Mouse (Mus musculus) right cerebral cortex, postnatal 25 days (tissue): ENCODE measurements around the gene Tanc1.

Experiments used
- DNase-seq: peaks from one replicate; pipeline ENCODE4 v3.0.0; 2022

Gene Tanc1

DNA sequence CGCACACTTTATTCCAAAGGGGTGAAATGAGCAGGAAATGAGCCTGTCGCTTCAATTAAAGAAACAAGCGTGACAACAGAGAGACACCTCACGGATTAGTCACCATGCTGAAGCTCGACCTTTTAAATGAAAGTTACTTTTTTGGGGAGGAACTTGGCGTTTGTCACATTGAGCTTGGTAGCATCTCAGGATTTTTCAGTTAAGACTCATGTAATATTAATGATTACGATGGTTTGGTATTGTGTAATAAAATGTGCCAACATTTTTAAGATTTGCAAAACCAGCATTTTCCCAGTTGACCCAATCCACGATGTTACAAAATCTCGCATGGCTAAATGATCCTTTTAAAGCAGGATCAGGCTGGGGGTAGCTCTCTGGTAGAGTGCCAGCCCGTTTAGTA, 153.8 kb downstream of the Tanc1 start:
- DNase-seq, result no peak

DNA sequence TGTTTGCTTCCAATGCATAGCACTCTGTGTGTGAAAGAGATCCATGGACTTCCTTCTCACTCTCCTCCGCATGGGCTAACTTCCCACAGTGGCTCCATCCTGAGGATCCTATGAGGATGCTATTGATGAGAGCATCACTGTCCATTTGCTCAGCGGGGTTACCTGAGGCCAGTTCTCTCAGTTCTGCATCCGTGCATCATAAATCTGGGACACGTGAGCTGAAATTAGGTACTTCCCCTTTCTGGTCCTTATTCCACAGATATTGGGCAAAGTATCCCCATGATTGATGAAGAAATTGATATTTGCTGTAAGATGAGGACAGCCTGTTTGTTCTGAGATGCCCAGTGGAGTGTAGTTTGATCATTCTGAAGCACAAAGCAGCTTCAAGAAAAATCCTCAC, 156.1 kb downstream of the Tanc1 start:
- DNase-seq, result no peak

DNA sequence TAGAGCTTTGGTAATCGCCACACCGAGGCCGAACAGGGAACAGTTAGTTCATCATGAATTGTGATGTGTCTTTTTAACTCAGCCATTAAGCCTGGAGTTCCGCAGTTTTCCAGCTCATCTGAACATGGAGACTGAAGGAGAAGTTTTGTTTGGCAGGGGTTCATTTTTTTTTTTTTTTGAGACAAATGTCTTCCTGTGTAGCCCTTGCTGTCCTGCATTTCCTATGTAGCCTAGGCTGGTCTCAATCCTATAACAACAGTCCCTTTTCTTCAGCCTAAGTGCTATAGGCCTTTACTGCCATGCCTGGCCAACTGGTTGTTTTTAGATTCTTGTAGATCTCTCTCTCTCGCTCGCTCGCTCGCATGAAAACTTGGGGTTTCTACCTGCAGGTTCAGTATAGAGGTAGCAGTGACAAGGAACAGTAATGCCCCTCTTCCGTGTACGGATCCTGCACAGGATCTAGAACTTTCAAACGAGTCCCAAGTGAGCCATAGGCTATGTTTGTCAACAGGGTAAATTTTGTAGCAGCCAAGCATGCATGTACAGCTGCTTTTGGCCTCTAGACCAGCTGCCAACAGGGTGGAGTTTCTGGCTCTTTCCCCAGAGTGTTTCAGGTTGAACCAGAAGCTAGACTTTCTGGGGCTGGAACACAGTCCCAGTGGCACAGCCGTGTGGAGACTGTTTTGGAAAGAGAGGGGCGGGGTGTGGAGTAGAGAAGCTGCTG, 157.0 kb downstream of the Tanc1 start:
- no peak for DNase-seq

DNA sequence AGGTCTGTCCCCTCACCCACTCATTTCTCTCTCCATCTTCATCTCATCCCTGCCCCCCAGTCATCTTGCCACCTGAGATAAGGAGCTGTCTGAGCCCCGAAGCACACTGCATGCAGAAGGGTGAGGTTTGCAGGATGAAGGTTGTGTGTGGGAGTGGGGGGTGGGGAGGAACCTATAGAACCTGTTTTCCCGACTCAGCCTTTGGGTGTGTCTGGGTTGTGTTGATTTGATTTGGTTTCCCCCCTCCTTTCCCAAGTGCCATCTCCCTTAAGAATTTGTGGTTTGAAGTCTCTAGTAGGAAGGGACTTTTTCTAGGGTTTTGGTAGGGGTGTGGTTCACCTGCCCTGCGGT, 157.5 kb downstream of the Tanc1 start:
- no peak for DNase-seq

DNA sequence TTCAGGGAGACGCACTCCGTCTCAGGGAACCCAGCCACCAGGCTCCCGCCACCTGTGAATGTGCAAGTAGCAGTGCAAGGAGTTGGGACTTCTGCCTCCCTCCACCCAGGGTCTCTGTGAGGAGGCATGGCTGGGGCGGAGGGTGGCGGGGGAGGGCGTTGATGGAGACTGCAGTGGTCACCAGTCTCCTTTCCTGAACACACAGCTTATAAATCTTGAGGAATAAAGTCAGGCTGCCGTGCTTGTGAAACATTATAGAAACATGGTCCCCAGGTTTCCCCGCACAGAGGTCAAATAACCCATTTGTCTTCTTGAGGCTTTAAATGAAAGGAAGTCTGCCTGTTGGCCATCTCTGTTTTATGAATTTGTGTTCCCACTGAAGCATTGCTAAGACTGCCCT, 159.9 kb downstream of the Tanc1 start:
- DNase-seq, result no peak

DNA sequence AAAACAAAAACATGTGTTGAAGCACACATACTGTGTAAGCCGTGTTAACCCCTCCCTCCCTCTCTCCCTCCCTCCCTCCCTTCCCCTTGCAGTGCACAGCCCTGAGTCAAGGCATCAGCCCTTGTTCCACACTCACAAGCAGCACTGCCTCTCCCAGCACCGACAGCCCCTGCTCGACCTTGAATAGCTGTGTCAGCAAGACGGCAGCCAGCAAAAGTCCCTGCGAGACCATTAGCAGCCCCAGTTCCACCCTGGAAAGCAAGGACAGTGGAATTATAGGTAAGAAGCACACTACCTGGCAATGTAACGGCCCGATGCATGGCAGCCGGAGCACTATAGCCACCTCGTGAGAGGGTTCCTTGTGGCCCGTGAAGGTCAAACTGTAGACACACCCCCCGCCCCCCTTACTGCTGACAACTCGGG, 160.4 kb downstream of the Tanc1 start:
- no peak for DNase-seq

DNA sequence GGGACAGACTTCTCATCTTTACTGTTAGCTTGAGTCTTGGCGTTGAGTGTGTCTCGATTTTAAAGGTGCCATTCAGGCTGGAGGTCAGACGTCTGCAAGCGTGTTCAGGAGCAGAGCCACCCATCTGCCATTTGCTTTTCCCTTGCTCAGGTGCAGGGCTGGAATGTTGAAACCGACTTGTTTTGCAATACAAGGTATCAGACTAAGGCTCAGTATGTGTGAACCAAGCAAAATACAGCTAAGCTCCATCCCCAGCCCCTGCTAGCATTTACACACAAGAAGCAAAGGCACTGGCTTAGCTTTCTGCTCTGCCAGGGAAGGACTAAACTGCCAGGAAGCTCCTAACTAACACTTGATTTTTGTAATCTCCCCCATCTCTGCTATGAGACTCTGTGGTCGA, 162.5 kb downstream of the Tanc1 start:
- DNase-seq, result no peak

DNA sequence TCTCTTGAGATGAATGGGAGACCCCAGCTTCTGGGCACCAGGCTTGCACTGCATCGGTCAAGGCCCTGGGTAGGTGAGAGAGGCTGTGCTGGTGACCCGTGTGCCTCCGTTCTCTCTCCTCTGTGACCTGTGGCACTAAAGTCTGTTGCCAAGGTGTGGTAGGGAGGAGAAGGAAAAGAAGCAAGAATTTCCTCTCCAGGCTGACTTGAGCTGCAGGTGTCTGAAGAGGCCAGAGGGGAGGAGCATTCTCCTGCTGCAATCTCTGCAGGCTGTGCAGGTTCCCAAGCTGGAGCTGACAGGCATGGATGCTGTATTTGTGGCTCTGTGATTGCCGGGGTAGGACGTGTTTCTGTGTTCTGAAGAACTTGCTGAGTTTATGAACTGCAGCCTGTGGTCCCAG, 163.3 kb downstream of the Tanc1 start:
- DNase-seq, result no peak

DNA sequence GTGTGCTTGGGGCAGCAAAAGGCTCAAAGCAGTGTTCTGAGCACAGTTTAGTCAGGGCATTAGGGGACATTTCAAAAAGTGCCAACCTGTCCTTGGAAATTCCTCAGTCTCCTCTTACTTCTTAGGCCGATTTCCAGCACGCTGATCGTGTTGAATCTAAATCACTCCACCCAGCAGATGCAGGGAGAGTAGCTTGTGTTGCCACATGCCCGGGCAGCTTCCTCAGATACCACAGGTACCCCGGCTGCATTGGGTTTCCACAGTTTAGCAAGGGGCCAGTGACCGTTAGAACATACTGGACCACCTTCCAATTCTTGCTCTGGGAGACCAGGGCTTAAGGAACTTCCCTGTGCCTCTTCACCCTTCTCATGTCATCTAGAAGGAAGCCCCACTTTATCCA, 164.0 kb downstream of the Tanc1 start:
- no peak for DNase-seq

DNA sequence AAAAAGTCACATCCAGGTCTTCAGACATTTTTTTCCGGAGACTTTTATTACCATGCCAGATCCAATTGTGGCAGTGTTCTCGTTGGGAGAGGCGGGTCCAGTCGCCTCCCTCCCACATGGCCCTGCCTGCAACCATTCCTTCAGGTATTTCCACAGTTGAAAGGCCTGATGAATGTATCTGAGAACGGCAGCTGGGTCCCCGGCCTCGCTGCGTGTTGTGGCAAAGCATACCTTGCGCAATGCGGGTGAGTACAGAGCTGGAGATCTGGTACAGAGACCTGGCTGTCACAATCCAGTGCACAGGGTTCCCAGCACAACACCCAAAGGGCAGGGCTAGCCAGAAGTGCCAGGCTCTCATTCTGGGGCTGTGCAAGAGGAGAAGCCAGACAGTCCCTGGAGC, 167.5 kb downstream of the Tanc1 start:
- DNase-seq, result no peak

DNA sequence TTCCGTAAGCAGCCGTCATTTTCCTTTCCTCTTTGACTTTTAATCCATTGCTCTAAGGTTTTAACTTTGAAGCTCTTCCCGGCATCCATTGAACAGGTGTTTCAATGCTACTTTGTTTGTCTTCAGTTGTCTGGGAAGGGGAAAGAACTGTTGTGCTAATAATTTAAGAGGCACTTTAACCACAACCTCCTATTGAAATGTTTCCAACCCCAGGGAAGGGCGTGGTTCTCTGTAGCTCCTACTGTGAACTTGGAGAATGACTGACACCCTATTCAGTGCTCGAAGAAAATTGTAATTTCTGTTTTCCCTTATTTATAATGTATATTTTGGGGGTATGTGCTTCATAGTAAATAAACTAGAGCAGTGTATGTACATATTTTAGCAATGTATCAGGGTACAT, 168.4 kb downstream of the Tanc1 start:
- no peak for DNase-seq

DNA sequence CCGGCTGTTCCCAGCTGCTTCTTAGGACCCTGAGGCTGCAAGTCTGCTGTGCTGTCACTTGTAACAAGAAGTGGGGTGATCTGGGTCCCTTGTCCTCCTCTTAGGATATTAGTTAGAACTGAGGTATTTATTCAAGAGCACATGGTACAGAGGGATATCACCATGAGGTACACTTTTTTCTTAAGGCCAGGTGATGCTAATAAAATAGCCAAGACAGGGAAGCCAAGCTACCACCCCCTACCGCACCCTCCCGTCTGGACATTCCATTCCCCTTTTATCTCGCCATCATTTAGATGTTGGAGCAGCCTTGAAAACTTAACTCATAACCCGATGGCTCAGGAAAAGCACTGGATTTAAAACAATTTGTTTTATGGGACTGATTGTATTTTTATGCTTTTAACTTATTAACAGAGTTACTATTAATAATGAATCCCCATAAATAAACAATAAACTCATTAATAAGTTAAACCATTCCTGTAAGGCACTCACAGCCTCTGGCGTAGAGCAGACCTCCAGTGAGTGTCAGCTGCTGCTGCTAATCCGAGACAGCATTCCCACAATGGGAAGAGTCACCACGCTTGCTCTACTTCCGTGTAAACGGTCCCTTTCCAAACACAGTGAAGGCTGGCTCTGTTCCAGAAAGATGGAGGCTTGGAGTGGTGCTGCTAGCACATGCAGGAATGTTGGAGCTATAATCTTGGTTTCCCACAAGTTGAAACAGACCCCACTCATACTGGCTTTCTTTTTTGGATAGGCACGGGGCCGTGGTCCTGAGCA, 171.4 kb downstream of the Tanc1 start:
- DNase-seq, result no peak

DNA sequence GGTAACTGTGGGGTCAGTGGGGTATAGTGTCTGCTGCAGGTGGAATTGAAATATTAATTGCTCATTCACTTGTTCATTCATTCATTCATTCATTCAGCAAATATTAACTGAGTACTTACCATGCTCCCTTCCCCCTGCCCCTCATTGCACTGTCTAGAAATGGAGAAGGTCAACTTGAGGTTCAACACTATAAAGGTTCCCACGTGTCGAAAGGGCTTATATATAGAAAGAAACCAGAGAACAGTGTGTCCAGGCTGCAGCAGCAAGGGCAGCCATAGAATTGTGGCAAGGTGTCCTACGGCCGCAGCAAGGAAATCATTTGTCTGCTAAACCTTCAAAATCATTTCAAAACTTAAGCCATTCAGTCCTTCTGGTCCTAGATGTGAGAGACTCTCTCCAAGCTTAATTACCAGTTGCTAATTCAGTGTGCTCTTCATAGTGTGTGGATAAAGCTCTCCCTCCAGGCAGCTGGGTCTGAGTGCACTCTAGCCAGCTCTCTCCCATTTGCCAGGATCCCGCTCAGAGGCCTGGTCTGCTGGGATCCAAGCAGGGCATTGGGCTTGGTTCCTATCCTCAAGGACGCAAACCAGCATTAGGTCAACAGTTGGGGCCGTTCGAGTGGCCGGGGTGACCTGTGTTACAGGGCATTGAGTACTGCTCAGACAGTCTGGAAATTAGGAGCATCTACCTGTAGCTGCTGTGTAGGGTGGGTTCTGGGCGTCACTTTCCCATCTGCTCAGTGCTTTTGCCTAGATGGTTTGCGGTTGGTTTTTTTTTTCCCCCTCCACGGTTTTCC, 172.2 kb downstream of the Tanc1 start:
- no peak for DNase-seq

DNA sequence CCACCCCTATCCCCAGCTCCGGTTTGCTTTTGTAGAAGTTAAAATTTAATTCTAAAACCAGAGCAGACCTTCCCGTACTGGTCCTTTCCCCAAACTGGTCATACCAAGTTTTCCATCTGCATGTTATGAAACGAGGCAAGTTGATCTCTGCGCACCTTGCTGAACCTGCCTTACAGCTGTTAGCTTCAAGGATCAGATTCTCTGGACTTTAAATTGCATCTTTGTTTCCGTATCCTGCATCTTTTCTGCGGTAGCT, 172.7 kb downstream of the Tanc1 start:
- no peak for DNase-seq

DNA sequence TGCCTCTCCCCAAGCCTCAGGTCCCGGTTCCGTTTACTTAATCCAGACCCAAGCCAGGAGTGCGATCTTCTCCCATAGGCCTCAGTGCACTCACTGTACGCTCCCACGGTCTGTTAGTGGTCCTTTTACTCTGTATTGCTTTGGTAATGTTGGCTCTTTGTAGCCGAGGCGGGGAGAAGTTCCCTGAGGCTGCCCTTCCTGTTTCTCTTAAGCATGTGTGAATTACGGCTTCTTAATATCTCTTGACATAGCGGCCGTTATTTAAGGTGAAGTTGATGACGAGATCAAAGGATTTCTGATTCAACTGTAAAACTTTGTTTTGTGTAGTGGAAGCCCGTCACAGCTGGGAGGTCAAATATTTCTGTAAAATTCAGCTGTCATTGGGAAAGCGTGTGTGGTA, 173.8 kb downstream of the Tanc1 start:
- DNase-seq, result no peak

DNA sequence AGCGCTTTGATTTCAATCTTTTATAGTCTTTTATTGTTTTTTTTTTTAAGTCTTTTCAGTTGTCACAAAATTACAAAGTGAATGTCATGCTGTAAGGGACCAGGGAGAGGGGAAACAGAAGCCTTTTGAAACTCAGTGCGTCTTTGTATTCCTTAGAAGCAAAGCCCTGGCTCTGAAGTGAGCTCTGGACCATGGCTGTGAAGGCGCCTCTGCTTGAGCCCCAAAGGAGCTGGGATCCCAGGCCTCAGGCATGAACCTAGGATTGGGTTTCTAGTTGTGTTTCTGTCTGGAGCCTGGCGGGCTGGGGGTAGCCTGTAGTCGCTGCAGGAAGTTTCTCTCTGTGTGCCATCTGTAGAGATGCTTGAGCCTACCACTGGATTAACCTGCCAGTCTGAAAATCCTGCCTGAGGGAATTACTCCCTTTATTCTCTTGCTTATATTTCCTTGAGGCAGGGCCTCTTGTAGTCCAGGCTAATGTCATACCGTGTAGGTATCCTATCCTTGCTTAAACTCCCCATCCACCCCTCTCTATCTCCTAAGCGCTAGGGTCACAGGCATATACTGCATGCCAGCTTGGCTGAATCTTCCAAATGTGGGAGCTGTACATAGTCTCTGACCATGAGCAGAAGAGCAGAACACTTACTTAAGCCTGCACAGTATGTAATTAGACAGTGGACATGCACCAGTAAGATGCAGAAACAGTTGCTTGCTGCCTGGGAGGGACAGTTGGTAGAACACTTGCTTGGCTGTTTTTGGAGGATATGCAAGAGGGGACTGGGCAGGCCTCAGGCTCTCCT, 177.1 kb downstream of the Tanc1 start:
- DNase-seq, result no peak

DNA sequence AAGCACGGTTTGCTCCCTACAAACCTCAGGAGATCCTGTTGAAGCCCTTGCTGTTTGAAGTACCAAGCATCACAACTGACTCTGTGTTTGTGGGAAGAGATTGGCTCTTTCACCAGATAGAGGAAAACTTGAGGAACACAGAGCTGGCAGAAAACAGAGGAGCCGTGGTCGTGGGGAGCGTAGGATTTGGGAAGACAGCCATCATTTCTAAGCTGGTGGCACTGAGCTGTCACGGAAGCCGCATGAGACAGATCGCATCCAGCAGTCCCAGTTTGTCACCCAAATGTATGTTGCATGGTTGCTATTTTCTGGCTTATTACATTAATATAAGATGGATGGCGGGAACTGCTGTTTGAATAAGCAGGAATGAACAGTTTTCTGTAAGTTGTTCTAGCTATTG, 179.8 kb downstream of the Tanc1 start:
- no peak for DNase-seq

DNA sequence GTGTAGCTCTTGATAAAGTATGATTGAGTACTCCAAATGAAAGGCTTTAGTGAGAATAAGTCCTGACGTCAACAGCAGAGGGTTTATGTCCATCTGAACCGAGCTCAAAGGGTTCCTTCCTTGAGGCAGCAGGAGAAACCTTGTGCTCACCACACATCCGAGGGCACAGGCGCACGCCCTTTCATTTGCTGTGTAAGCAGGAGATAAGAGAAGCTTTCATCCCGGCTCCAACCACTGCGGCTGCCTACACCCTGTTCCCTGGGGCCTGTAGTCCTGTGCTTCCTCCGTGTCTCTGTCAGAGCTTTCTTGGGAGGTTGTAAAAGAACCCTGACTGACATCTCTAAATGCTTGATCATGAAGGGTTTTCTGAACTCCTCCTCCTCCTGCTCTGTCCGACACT, 181.5 kb downstream of the Tanc1 start:
- no peak for DNase-seq

DNA sequence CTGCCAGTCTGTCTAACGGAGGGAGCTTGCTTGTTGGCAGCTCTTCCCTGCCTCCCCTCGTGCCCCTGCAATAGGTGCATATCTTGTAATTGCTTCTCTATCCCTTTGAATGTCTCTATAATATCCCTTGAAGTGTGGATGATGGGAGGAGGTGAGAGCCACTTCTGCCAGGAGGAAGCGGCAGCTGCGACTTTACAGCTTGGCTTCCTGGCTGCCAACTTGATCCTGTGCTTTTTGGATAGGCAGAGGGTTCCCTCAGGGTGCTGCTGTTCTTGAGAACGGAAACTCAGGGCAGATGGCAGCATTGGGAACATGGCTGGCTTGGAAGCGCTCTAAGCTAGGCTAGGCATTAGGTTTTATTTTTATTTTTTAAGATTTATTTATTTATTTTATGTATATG, 183.0 kb downstream of the Tanc1 start:
- peak; percentile 17 for DNase-seq

DNA sequence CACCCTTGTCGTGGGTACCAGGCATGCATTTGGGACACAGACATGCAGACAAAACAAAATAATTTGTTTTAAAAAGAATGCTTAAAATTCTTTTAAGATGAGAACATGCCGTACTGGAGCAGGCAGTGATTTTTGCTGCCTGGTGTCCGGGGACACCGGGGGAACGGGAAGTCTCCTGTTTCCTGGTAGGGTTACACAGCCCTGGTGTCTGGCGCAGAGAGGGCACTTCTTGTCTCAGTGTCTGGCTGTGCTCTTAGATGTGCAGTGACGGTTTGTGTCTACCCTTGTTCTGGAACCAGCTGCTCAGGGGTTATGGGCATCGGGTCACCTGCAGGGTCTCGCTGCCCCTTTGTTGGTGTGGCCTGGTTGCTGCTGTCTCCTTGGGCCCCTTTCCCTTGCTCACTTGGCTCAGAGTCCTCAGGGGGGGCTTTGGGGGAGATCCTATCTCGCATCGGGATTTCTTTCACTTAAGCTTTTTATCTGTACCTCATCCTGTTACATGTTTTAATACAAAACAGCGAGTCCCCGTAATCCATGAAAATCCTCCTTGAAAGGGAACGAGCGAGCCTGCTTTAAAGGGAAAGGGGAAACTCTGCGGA, 187.2 kb downstream of the Tanc1 start:
- DNase-seq, result no peak

DNA sequence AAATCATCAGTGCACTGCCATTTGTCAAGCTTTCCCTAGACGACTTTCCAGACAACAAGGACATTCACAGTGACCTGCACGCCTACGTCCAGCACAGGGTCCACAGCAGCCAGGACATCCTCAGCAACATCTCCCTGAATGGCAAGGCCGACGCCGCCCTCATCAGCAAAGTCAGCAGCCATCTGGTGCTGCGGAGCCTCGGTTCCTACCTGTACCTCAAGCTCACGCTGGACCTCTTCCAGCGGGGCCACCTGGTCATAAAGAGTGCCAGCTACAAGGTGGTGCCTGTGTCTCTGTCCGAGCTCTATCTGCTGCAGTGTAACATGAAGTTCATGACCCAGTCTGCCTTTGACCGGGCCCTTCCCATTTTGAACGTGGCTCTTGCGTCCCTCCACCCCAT, 187.7 kb downstream of the Tanc1 start:
- no peak for DNase-seq

DNA sequence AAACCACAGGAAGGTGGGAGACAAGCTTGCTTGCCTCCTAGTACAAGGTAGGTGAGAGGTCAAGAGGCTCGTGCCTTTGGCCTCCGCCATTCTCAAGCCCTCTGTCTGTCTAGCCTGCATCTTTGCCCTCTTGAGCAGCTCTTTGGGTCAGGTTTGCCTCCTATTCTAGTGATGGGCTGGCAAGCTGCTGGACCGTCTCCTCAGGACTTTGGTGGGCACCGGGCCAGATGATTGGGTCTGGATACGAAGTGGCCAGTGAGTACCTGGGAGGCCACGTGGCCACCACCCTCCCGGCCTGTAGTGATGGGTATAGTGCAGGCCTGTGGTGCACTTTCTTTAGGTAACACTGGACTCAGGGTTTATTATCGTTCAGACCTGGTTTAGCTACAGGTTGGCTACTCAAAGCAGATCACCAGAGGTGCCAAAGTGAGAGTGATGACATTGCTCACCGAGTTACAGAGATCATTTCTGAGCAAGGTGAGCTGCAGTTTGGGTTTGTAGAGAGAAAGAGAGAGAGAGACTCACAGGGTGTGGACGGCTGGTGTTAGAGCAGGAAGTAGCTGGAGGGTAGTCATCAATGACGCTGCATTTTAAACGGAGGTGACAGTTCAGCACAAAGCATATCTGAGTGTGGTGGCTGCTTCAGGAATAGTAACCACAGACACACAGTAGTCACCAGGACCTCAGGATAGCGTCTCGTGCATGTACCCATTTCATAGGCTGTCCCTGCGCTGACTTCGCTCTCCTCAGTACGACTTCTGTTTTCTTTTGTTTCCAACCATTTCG, 188.8 kb downstream of the Tanc1 start:
- no peak for DNase-seq
